Mouse (Mus musculus): Measurements from ENCODE around the gene Kif19a.

DNA sequence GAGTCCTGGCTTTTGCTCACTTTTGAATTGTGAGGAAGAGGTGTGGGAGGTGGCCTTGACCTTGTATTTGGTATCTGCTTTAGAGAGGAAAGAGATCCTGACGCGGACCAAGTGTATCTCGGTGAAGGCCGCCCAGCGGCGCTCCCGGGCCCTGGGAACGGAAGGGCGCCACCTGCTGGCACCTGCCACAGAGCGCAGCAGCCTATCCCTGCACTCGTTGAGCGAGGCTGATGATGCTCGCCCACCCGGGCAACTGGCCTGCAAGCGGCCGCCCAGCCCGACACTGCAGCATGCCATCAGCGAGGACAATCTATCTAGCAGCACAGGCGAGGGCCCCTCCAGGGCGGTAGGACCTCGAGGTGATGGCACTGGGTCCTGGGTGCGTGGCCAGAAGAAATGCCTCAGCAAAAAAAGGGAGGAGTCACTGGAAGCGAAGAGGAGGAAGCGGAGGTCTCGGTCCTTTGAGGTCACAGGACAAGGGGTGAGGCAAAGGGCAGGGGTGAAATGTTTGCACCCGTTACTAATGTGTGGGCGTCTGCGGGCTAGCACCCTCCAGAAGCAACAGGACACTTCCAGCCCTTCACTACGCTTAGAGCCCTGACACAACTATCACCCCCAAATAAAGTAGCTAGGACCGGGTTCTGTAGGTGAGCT is 24.0 kb downstream of the Kif19a start:
- peak; percentile 95 for TF ChIP-seq CTCF (IDR thresholded peaks at IDR 0.05; ENCODE audit: borderline replicate concordance, insufficient read depth, low read length)
- TF ChIP-seq POLR2A (IDR thresholded peaks at IDR 0.05; ENCODE audit: low read depth, low read length): no peak
